ENCODE assay signal across 11 mouse cellular contexts in genomic region chr9:110758605-110759004, GRCm38 (mm10). TPM values are rescaled to one million over a fixed set of nuclear protein-coding genes. Genes with fewer than 3 reads are reported as not detected.
DNase-seq lines count a peak whose midpoint lies in the region; ATAC-seq and TF ChIP-seq lines count a peak whose summit lies in the region.
"Had no signal": no experiment of that assay in that cellular context is flagged by ENCODE, and none has a peak within 500 bp of the region (broad histone marks: within the 10 kb centered on the region; RNA-seq: fewer than 3 reads in every experiment).

No protein-coding gene starts in this region.

- no peaks in the 10 kb centered on the region for H3K27me3 ChIP-seq in forebrain, postnatal 0 days (ENCODE audit: insufficient read depth, low read length)
- no peaks in the 10 kb centered on the region for H3K27me3 ChIP-seq in forebrain, embryonic 11.5 days (ENCODE audit: control insufficient read depth, insufficient read depth, low read length)
- H3K27me3 ChIP-seq in limb, embryonic 15.5 days, result no peaks in the 10 kb centered on the region; the same call in 1 of the 2 replicates
- no peaks in the 10 kb centered on the region for H3K27me3 ChIP-seq in hindbrain, embryonic 16.5 days (replicated peaks; ENCODE audit: control insufficient read depth, insufficient read depth, low read length)
- H3K27me3 ChIP-seq: heart, embryonic 13.5 days had no signal

- intact Hi-C loops in heart, postnatal 36 days (cut with DNase I), result loop anchor here (1.0 kb wide), 2 partner anchors 28 to 41 kb away; no protein-coding TSS in a partner anchor

- H3K4me2 ChIP-seq in forebrain, postnatal 0 days (ENCODE audit: low read depth), result no peak overlapping the region
- H3K4me2 ChIP-seq in forebrain, embryonic 11.5 days (ENCODE audit: low read depth, low read length, severe bottlenecking), result no peak overlapping the region
- H3K4me2 ChIP-seq in limb, embryonic 15.5 days, result no peak overlapping the region
- H3K4me2 ChIP-seq in hindbrain, embryonic 16.5 days (ENCODE audit: low read length), result no peak overlapping the region
- H3K4me2 ChIP-seq: heart, embryonic 13.5 days had no signal

- H3K36me3 ChIP-seq in forebrain, postnatal 0 days (ENCODE audit: insufficient read depth), result no peaks in the 10 kb centered on the region
- H3K36me3 ChIP-seq in forebrain, embryonic 11.5 days (ENCODE audit: control insufficient read depth, insufficient read depth, low read length), result no peaks in the 10 kb centered on the region
- no peaks in the 10 kb centered on the region for H3K36me3 ChIP-seq in limb, embryonic 15.5 days
- no peaks in the 10 kb centered on the region for H3K36me3 ChIP-seq in hindbrain, embryonic 16.5 days (ENCODE audit: control insufficient read depth, insufficient read depth, low read length)
- H3K36me3 ChIP-seq: heart, embryonic 13.5 days had no signal

- TF ChIP-seq CTCF in forebrain, postnatal 0 days (IDR thresholded peaks at IDR 0.05; ENCODE audit: low read depth), result no peak

- WGBS in forebrain, postnatal 0 days, result 63% methylated on average over 8 of the region's 8 CpGs
- WGBS in forebrain, embryonic 11.5 days, result 72% methylated on average over 8 of the region's 8 CpGs
- 37% methylated on average over 8 of the region's 8 CpGs for WGBS in limb, embryonic 15.5 days
- 72% methylated on average over 8 of the region's 8 CpGs for WGBS in hindbrain, embryonic 16.5 days

- H3K27ac ChIP-seq in forebrain, postnatal 0 days (ENCODE audit: low read depth, low read length), result no peak overlapping the region
- H3K27ac ChIP-seq in forebrain, embryonic 11.5 days (ENCODE audit: low read depth, low read length), result no peak overlapping the region
- peak overlapping the region; percentile 58 for H3K27ac ChIP-seq in limb, embryonic 15.5 days
- H3K27ac ChIP-seq in hindbrain, embryonic 16.5 days (ENCODE audit: low read depth, low read length), result no peak overlapping the region
- H3K27ac ChIP-seq: heart, embryonic 13.5 days had no signal

- peak; percentile 38; the same call in 1 of the 2 replicates for ATAC-seq in forebrain, postnatal 0 days
- no peak for ATAC-seq in forebrain, embryonic 11.5 days (replicated peaks; ENCODE audit: low FRiP score)
- ATAC-seq in limb, embryonic 15.5 days (ENCODE audit: insufficient number of reproducible peaks, low FRiP score, low TSS enrichment, low read depth), result no peak
- ATAC-seq in hindbrain, embryonic 16.5 days, result no peak

- no peaks in the 10 kb centered on the region for H3K9me3 ChIP-seq in forebrain, postnatal 0 days (ENCODE audit: low read length)
- H3K9me3 ChIP-seq in forebrain, embryonic 11.5 days (ENCODE audit: control insufficient read depth, low read length), result no peaks in the 10 kb centered on the region
- H3K9me3 ChIP-seq in limb, embryonic 15.5 days, result no peaks in the 10 kb centered on the region
- H3K9me3 ChIP-seq in hindbrain, embryonic 16.5 days (ENCODE audit: control insufficient read depth, low read length), result no peaks in the 10 kb centered on the region
- H3K9me3 ChIP-seq: heart, embryonic 13.5 days had no signal

- no peaks in the 10 kb centered on the region for H3K4me1 ChIP-seq in forebrain, postnatal 0 days (ENCODE audit: insufficient read depth)
- H3K4me1 ChIP-seq in forebrain, embryonic 11.5 days (replicated peaks; ENCODE audit: control insufficient read depth, insufficient read depth, low read length), result no peaks in the 10 kb centered on the region
- peaks cover 51% of the 10 kb centered on the region for H3K4me1 ChIP-seq in limb, embryonic 15.5 days
- no peaks in the 10 kb centered on the region for H3K4me1 ChIP-seq in hindbrain, embryonic 16.5 days (ENCODE audit: control insufficient read depth, insufficient read depth, low read depth, low read length)

- no peak overlapping the region for H3K9ac ChIP-seq in forebrain, postnatal 0 days
- H3K9ac ChIP-seq in forebrain, embryonic 11.5 days (ENCODE audit: low read length), result no peak overlapping the region
- no peak overlapping the region for H3K9ac ChIP-seq in limb, embryonic 15.5 days
- no peak overlapping the region; the same call in 1 of the 2 replicates for H3K9ac ChIP-seq in hindbrain, embryonic 16.5 days (ENCODE audit: low read depth, low read length)

- no peak for DNase-seq in forebrain, postnatal 0 days
- no peak for DNase-seq in forebrain, embryonic 11.5 days (ENCODE audit: low spot score)
- DNase-seq in cerebellum, postnatal 10 days, result peak; percentile 38 to 73
- DNase-seq in heart, postnatal 36 days, result peak; percentile 86 to 88
- peak; percentile 38 for DNase-seq in skeletal muscle tissue, adult 2 months (ENCODE audit: low read depth, low spot score)
- DNase-seq in yolk sac, embryonic 10.5 days (ENCODE audit: low spot score), result no peak

- no peak overlapping the region for H3K4me3 ChIP-seq in forebrain, postnatal 0 days (ENCODE audit: low read depth, low read length)
- H3K4me3 ChIP-seq in forebrain, embryonic 11.5 days (ENCODE audit: low read depth, low read length), result no peak overlapping the region
- no peak overlapping the region for H3K4me3 ChIP-seq in limb, embryonic 15.5 days
- H3K4me3 ChIP-seq in hindbrain, embryonic 16.5 days (ENCODE audit: low read length), result no peak overlapping the region
- H3K4me3 ChIP-seq: heart, embryonic 13.5 days had no signal

RNA-seq across cellular contexts. Expression of gene Pth1r, which starts 11.7 kb away (rescaled TPM):
- total RNA-seq in forebrain, postnatal 0 days (2014; rRNA removed), result 11.4 and 14.2 TPM in 2 replicates
- 7.8 and 8.7 TPM in 2 replicates for polyA plus RNA-seq in forebrain, postnatal 0 days (2015; fragmentation: Nextera tagmentation; extraction: Ambion mirVana)
- polyA plus RNA-seq in forebrain, embryonic 11.5 days (2014; fragmentation: Nextera tagmentation; extraction: Ambion mirVana), result 19.5 and 21.3 TPM in 2 replicates
- 1 to 10 TPM; 6.5 to 6.6 TPM for total RNA-seq in heart, postnatal 36 days (2021)
- polyA plus RNA-seq in limb, embryonic 15.5 days (2015; fragmentation: Nextera tagmentation; extraction: Ambion mirVana), result 82.6 and 110 TPM in 2 replicates
- polyA plus RNA-seq in hindbrain, embryonic 16.5 days (2015; fragmentation: Nextera tagmentation; extraction: Ambion mirVana), result 12.3 and 13.6 TPM in 2 replicates

RNA-seq across cellular contexts. Expression of gene Myl3, which starts 16.9 kb away (rescaled TPM):
- 0.69 and 0.76 TPM in 2 replicates for total RNA-seq in forebrain, postnatal 0 days (2014; rRNA removed)
- 0.99 and 1.1 TPM in 2 replicates for polyA plus RNA-seq in forebrain, postnatal 0 days (2015; fragmentation: Nextera tagmentation; extraction: Ambion mirVana)
- polyA plus RNA-seq in forebrain, embryonic 11.5 days (2014; fragmentation: Nextera tagmentation; extraction: Ambion mirVana), result 0.92 TPM in 1 of 2 replicates, not detected in the other
- over 10,000 TPM; 10,942 to 11,353 TPM for total RNA-seq in heart, postnatal 36 days (2021)
- polyA plus RNA-seq in limb, embryonic 15.5 days (2015; fragmentation: Nextera tagmentation; extraction: Ambion mirVana), result 16.3 and 125 TPM in 2 replicates
- 1.1 and 2.3 TPM in 2 replicates for polyA plus RNA-seq in hindbrain, embryonic 16.5 days (2015; fragmentation: Nextera tagmentation; extraction: Ambion mirVana)

RNA-seq across cellular contexts. Expression of gene Prss42, which starts 39.4 kb away (rescaled TPM):
- not detected in 2 replicates for total RNA-seq in forebrain, postnatal 0 days (2014; rRNA removed)
- polyA plus RNA-seq in forebrain, postnatal 0 days (2015; fragmentation: Nextera tagmentation; extraction: Ambion mirVana), result not detected in 2 replicates
- polyA plus RNA-seq in forebrain, embryonic 11.5 days (2014; fragmentation: Nextera tagmentation; extraction: Ambion mirVana), result not detected in 2 replicates
- total RNA-seq in heart, postnatal 36 days (2021), result not detected
- polyA plus RNA-seq in limb, embryonic 15.5 days (2015; fragmentation: Nextera tagmentation; extraction: Ambion mirVana), result not detected in 2 replicates
- not detected in 2 replicates for polyA plus RNA-seq in hindbrain, embryonic 16.5 days (2015; fragmentation: Nextera tagmentation; extraction: Ambion mirVana)
- polyA plus RNA-seq: brain, embryonic 14.5 days; heart, embryonic 13.5 days; liver, embryonic 16.5 days had no signal

RNA-seq across cellular contexts. Expression of gene Prss44, which starts 55.2 kb away (rescaled TPM):
- total RNA-seq in forebrain, postnatal 0 days (2014; rRNA removed), result not detected in 2 replicates
- polyA plus RNA-seq in forebrain, postnatal 0 days (2015; fragmentation: Nextera tagmentation; extraction: Ambion mirVana), result not detected in 2 replicates
- polyA plus RNA-seq in forebrain, embryonic 11.5 days (2014; fragmentation: Nextera tagmentation; extraction: Ambion mirVana), result not detected in 2 replicates
- not detected for total RNA-seq in heart, postnatal 36 days (2021)
- polyA plus RNA-seq in limb, embryonic 15.5 days (2015; fragmentation: Nextera tagmentation; extraction: Ambion mirVana), result not detected in 2 replicates
- polyA plus RNA-seq in hindbrain, embryonic 16.5 days (2015; fragmentation: Nextera tagmentation; extraction: Ambion mirVana), result not detected in 2 replicates
- polyA plus RNA-seq: brain, embryonic 14.5 days; heart, embryonic 13.5 days; liver, embryonic 16.5 days had no signal

Comparison
In these comparisons a context has a peak if more than half of its experiments do, and no peak if none do; other contexts are left out.
1. DNase-seq: peak in cerebellum, postnatal 10 days (2 of 2), heart, postnatal 36 days (2 of 2) and skeletal muscle tissue, adult 2 months (single experiment); none in forebrain, postnatal 0 days (single experiment), forebrain, embryonic 11.5 days (single experiment) and yolk sac, embryonic 10.5 days (single experiment).